In the genomic region with DNA sequence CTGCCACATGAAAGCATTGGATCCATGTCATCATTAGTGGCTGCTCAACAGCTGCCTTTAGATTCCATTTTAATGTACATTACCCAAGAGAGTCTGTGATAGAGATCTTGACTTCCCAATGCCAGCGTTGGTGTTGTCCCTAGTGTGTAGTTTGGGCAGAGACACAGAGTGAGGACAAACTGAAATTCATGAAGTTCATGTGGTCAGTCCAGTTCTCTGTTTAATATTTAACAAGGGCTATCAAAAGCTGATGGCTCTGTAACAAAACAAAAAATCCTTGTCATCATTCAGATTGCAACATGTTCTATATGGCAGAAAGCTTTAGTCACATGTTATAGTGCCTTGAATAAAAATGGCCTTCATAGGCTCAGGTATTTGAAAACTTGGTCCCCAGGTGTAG, we compare ENCODE assay signal across 24 mouse cellular contexts. TPM values are rescaled to one million over a fixed set of nuclear protein-coding genes. Genes with fewer than 3 reads are reported as not detected.
"Had no signal": no experiment of that assay in that cellular context is flagged by ENCODE, and none has a peak within 500 bp of the region (broad histone marks: within the 10 kb centered on the region; RNA-seq: fewer than 3 reads in every experiment).

No protein-coding gene starts in this region.

- H3K4me2 ChIP-seq: lung, embryonic 15.5 days; midbrain, embryonic 11.5 days; midbrain, embryonic 13.5 days; midbrain, embryonic 15.5 days; neural tube, embryonic 12.5 days had no signal

- H3K27me3 ChIP-seq: lung, embryonic 15.5 days; megakaryocyte, embryonic 14.5 days; midbrain, embryonic 13.5 days; midbrain, embryonic 15.5 days; neural tube, embryonic 12.5 days had no signal

- H3K36me3 ChIP-seq: lung, embryonic 15.5 days; midbrain, embryonic 13.5 days; midbrain, embryonic 15.5 days; neural tube, embryonic 12.5 days had no signal

- H3K9ac ChIP-seq: lung, embryonic 15.5 days; midbrain, embryonic 13.5 days; midbrain, embryonic 15.5 days; neural tube, embryonic 12.5 days had no signal

- H3K4me3 ChIP-seq: lung, embryonic 15.5 days; megakaryocyte, embryonic 14.5 days; midbrain, embryonic 13.5 days; midbrain, embryonic 15.5 days; neural tube, embryonic 12.5 days had no signal

- H3K4me1 ChIP-seq: lung, embryonic 15.5 days; midbrain, embryonic 13.5 days; midbrain, embryonic 15.5 days; neural tube, embryonic 12.5 days had no signal

- DNase-seq: lung, adult 2 months; lung, postnatal 14 days; lung, postnatal 36 days; right cerebral cortex, postnatal 14 days; spleen, adult 18-20 months; thymus, adult 18-20 months; thymus, postnatal 14 days; thymus, postnatal 36 days had no signal

- H3K27ac ChIP-seq: lung, embryonic 15.5 days; macrophage; midbrain, embryonic 13.5 days; midbrain, embryonic 15.5 days; neural tube, embryonic 12.5 days had no signal

- H3K9me3 ChIP-seq: lung, embryonic 15.5 days had no signal

- ATAC-seq: lung, postnatal 0 days; midbrain, embryonic 13.5 days; midbrain, embryonic 15.5 days had no signal

RNA-seq across cellular contexts. Expression of a gene that starts 9.0 kb away (rescaled TPM):
- total RNA-seq: megakaryocyte progenitor cell, adult 5-6 weeks; midbrain, postnatal 0 days; monocyte, adult 5-6 weeks; neutrophil, adult 5-6 weeks had no signal
- polyA plus RNA-seq: lung, adult 2 months; lung, embryonic 15.5 days; lung, postnatal 0 days; macrophage; midbrain, embryonic 11.5 days; midbrain, embryonic 13.5 days; midbrain, embryonic 15.5 days; midbrain, postnatal 0 days; neural tube, embryonic 12.5 days; neural tube, embryonic 14.5 days; stomach, embryonic 14.5 days; stomach, embryonic 16.5 days; thymus, postnatal 0 days had no signal
